Mouse (Mus musculus): ENCODE measurements around the gene Rfx8.

DNA sequence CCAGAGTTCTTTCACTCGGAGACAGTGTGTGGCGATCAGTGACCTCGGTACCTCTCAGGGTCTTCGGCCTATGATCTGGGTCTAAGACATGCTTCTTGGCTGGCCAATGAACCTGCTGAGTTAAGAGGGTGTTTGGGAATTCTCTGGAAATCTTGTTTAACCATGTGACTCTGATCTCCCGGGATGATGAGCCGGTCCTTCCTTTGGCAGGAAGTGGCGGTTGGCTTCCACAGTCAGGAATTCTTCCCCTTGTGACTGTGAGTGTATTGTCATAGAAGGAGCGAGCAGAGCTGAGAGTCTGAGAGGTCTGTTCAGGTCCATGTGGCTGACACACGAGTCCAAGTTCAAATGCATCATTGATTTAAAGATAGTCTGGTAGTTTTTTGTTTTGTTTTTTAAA is 37.4 kb upstream of the Rfx8 start:
- TF ChIP-seq POLR2A (IDR thresholded peaks at IDR 0.05; ENCODE audit: control insufficient read depth in 1 of 2, insufficient read depth in 1 of 2, low read depth in 1 of 2, low read length in 2 of 2, poor library complexity in 1 of 2) (no peak), MYC (IDR thresholded peaks at IDR 0.05; ENCODE audit: low read depth, low read length) (no peak), MXI1 (IDR thresholded peaks at IDR 0.05; ENCODE audit: low read depth, low read length) (no peak), ZC3H11A (IDR thresholded peaks at IDR 0.05; ENCODE audit: low read depth, low read length) (no peak), EP300 (IDR thresholded peaks at IDR 0.05; ENCODE audit: low read depth in 1 of 2, low read length in 2 of 2) (no peak), CTCF (IDR thresholded peaks at IDR 0.05 in 2 of 3, conservative IDR thresholded peaks at IDR 0.05 in 1 of 3; ENCODE audit: control insufficient read depth in 1 of 3, insufficient read depth in 1 of 3, low read depth in 2 of 3, low read length in 3 of 3, poor library complexity in 1 of 3, severe bottlenecking in 1 of 3) (no peak), ZNF384 (IDR thresholded peaks at IDR 0.05; ENCODE audit: low read depth, low read length) (no peak), GATA1 (IDR thresholded peaks at IDR 0.05; ENCODE audit: low read depth, low read length) (no peak), KAT2A (conservative IDR thresholded peaks at IDR 0.05; ENCODE audit: low read depth, low read length) (no peak), NRF1 (IDR thresholded peaks at IDR 0.05; ENCODE audit: insufficient read depth, low read depth, low read length, poor library complexity, severe bottlenecking) (no peak)
